Comparison of ENCODE assay signal across 12 mouse cellular contexts in the genomic region with DNA sequence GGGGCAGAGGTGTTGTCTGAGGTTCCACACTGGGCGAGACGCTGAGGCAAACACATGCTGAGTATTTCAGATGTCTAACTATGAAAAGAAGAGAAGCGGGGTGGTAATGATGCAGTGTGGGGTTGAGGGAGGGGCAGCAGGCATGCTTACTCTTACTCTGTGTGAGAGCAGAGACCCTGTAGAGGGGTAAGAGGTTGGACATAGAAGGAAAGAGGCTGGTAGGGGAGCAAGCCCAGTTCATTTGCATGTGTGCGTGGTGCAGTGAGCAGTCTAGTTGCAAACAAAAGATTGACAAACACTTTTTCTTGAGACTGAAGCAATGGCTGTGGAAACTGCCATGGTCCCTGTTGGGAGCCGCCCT.
"Had no signal": no experiment of that assay in that cellular context is flagged by ENCODE, and none has a peak within 500 bp of the region (broad histone marks: within the 10 kb centered on the region; RNA-seq: fewer than 3 reads in every experiment).

No protein-coding gene starts in this region.

- H3K9me3 ChIP-seq: limb, embryonic 13.5 days; midbrain, embryonic 13.5 days; neural tube, embryonic 15.5 days had no signal

- H3K4me1 ChIP-seq: midbrain, embryonic 13.5 days had no signal

- DNase-seq: kidney, adult 8-10 months; layer of hippocampus, adult 9-11 months; layer of hippocampus, postnatal 36 days; right cerebral cortex, adult 18-20 months; right cerebral cortex, postnatal 25 days; thymus, adult 18-20 months; thymus, postnatal 14 days had no signal

- H3K4me3 ChIP-seq: limb, embryonic 13.5 days; midbrain, embryonic 13.5 days; myocyte; neural tube, embryonic 15.5 days had no signal

- H3K27ac ChIP-seq: limb, embryonic 13.5 days; liver, embryonic 14.5 days; midbrain, embryonic 13.5 days; neural tube, embryonic 15.5 days had no signal

- H3K36me3 ChIP-seq: limb, embryonic 13.5 days; midbrain, embryonic 13.5 days; neural tube, embryonic 15.5 days had no signal

- H3K9ac ChIP-seq: limb, embryonic 13.5 days; liver, embryonic 14.5 days; midbrain, embryonic 13.5 days; neural tube, embryonic 15.5 days had no signal

- ATAC-seq: midbrain, embryonic 13.5 days had no signal

- H3K4me2 ChIP-seq: limb, embryonic 13.5 days; midbrain, embryonic 13.5 days; neural tube, embryonic 15.5 days had no signal

- H3K27me3 ChIP-seq: limb, embryonic 13.5 days; midbrain, embryonic 13.5 days; neural tube, embryonic 15.5 days had no signal
